Mouse (Mus musculus): Measurements from ENCODE around the gene Slc25a21.

DNA sequence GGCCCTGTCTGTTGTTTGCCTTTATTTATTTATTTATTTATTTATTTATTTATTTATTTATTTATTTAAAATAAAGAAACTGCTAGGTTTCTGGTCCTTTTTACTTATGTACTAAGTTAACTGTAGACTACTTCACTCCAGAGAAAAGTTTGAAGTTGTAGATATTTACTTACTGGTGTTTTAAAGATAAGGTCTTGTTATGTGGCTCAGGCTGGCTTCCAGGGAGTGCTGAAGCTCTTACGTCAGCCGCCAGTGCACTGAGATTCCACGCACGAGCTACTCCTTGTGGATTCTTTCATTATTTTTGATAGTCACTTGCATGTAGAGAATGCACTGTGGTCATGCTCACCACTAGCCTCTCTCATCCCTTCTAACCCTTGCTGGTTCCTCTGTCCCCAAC, 460.2 kb downstream of the Slc25a21 start:
- TF ChIP-seq CTCF (IDR thresholded peaks at IDR 0.05; ENCODE audit: control insufficient read depth, insufficient read depth, low read length) (no peak), POLR2A (IDR thresholded peaks at IDR 0.05; ENCODE audit: borderline replicate concordance, control insufficient read depth, low read depth, low read length) (no peak)

Data from bone marrow, adult 2 months (tissue).